Comparison of ENCODE assay signal across 28 mouse cellular contexts in genomic region chr11:31477763-31478162, GRCm38 (mm10).
DNase-seq lines count a peak whose midpoint lies in the region; ATAC-seq lines count a peak whose summit lies in the region.
"Had no signal": no experiment of that assay in that cellular context is flagged by ENCODE, and none has a peak within 500 bp of the region (broad histone marks: within the 10 kb centered on the region; RNA-seq: fewer than 3 reads in every experiment).

No protein-coding gene starts in this region.

- no peak overlapping the region for H3K4me2 ChIP-seq in limb, embryonic 11.5 days (ENCODE audit: low read depth, severe bottlenecking)
- H3K4me2 ChIP-seq: embryonic facial prominence, embryonic 15.5 days; heart, embryonic 12.5 days; hindbrain, embryonic 14.5 days; limb, embryonic 12.5 days; liver, embryonic 15.5 days; lung, embryonic 14.5 days; neural tube, embryonic 12.5 days had no signal

- H3K36me3 ChIP-seq in limb, embryonic 11.5 days (ENCODE audit: control insufficient read depth, insufficient read depth, low read length), result no peaks in the 10 kb centered on the region
- no peaks in the 10 kb centered on the region for H3K36me3 ChIP-seq in limb, embryonic 10.5 days
- H3K36me3 ChIP-seq: embryonic facial prominence, embryonic 10.5 days; embryonic facial prominence, embryonic 15.5 days; heart, embryonic 12.5 days; limb, embryonic 12.5 days; liver, embryonic 15.5 days; midbrain, embryonic 10.5 days; neural tube, embryonic 12.5 days had no signal

- no peak for ATAC-seq in limb, embryonic 11.5 days (ENCODE audit: insufficient number of reproducible peaks, low FRiP score, low TSS enrichment, low read depth)
- ATAC-seq in inflammation-experienced regulatory T-cells, adult 6 months, result no peak
- ATAC-seq: activated CD4-positive, CD25-positive, alpha-beta regulatory T cell, adult 4 months; CD4-positive, CD25-positive, alpha-beta regulatory T cell, adult 4 months; forebrain, embryonic 14.5 days had no signal

- no peak overlapping the region for H3K4me3 ChIP-seq in limb, embryonic 11.5 days (ENCODE audit: low read depth, low read length)
- no peak overlapping the region for H3K4me3 ChIP-seq in limb, embryonic 10.5 days
- H3K4me3 ChIP-seq: embryonic facial prominence, embryonic 10.5 days; embryonic facial prominence, embryonic 15.5 days; heart, embryonic 12.5 days; limb, embryonic 12.5 days; liver, embryonic 15.5 days; midbrain, embryonic 10.5 days; myocyte; neural tube, embryonic 12.5 days had no signal

- no peak overlapping the region for H3K9ac ChIP-seq in limb, embryonic 11.5 days (ENCODE audit: low read length)
- H3K9ac ChIP-seq: embryonic facial prominence, embryonic 15.5 days; heart, embryonic 12.5 days; hindbrain, embryonic 14.5 days; limb, embryonic 12.5 days; liver, embryonic 15.5 days; lung, embryonic 14.5 days; neural tube, embryonic 12.5 days had no signal

- no peaks in the 10 kb centered on the region for H3K4me1 ChIP-seq in limb, embryonic 11.5 days (ENCODE audit: control insufficient read depth, insufficient read depth, low read length)
- H3K4me1 ChIP-seq in limb, embryonic 10.5 days, result no peaks in the 10 kb centered on the region
- H3K4me1 ChIP-seq: embryonic facial prominence, embryonic 15.5 days; heart, embryonic 12.5 days; limb, embryonic 12.5 days; liver, embryonic 15.5 days; neural tube, embryonic 12.5 days had no signal

- peak; percentile 12 for DNase-seq in limb, embryonic 11.5 days (ENCODE audit: low spot score)
- DNase-seq in limb, embryonic 10.5 days (ENCODE audit: low spot score), result no peak
- peak; percentile 63 to 69 for DNase-seq in kidney, adult 8-10 months
- peak; percentile 20 for DNase-seq in kidney, postnatal 10 days
- no peak for DNase-seq in right cerebral cortex, postnatal 25 days
- DNase-seq in yolk sac, embryonic 10.5 days (ENCODE audit: low spot score), result no peak
- DNase-seq: adrenal gland, adult 2 months; adrenal gland, postnatal 36 days; cerebellum, adult 2 months; cerebellum, postnatal 14 days; gastrocnemius, postnatal 14 days; heart, adult 11 months; heart, postnatal 4 days; layer of hippocampus, adult 9-11 months; lung, embryonic 14.5 days had no signal

- H3K27ac ChIP-seq in limb, embryonic 11.5 days (replicated peaks; ENCODE audit: low read depth, low read length), result no peak overlapping the region
- H3K27ac ChIP-seq in limb, embryonic 10.5 days, result no peak overlapping the region
- H3K27ac ChIP-seq: embryonic facial prominence, embryonic 10.5 days; embryonic facial prominence, embryonic 15.5 days; hindbrain, embryonic 14.5 days; limb, embryonic 12.5 days; liver, embryonic 15.5 days; midbrain, embryonic 10.5 days; neural tube, embryonic 12.5 days had no signal

- no peaks in the 10 kb centered on the region for H3K27me3 ChIP-seq in limb, embryonic 11.5 days (ENCODE audit: control insufficient read depth, insufficient read depth, low read length)
- H3K27me3 ChIP-seq in limb, embryonic 10.5 days (ENCODE audit: low read depth, poor library complexity, severe bottlenecking), result no peaks in the 10 kb centered on the region
- H3K27me3 ChIP-seq: embryonic facial prominence, embryonic 15.5 days; heart, embryonic 12.5 days; limb, embryonic 12.5 days; liver, embryonic 15.5 days; neural tube, embryonic 12.5 days had no signal

- 85% methylated on average over 1 of the region's 1 CpGs for WGBS in limb, embryonic 11.5 days
- 88% methylated on average over 1 of the region's 1 CpGs for WGBS in limb, embryonic 10.5 days

- H3K9me3 ChIP-seq in limb, embryonic 11.5 days (ENCODE audit: control insufficient read depth, low read length), result no peaks in the 10 kb centered on the region
- no peaks in the 10 kb centered on the region for H3K9me3 ChIP-seq in limb, embryonic 10.5 days (replicated peaks)
- H3K9me3 ChIP-seq: embryonic facial prominence, embryonic 10.5 days; embryonic facial prominence, embryonic 15.5 days; heart, embryonic 12.5 days; limb, embryonic 12.5 days; liver, embryonic 15.5 days; midbrain, embryonic 10.5 days; neural tube, embryonic 12.5 days had no signal

Comparison
In these comparisons a context has a peak if more than half of its experiments do, and no peak if none do; other contexts are left out.
1. DNase-seq: peak in limb, embryonic 11.5 days (single experiment), kidney, adult 8-10 months (2 of 2) and kidney, postnatal 10 days (single experiment); none in limb, embryonic 10.5 days (single experiment), right cerebral cortex, postnatal 25 days (single experiment) and yolk sac, embryonic 10.5 days (single experiment).